Mouse (Mus musculus): ENCODE results near the gene Klk10.

Gene Klk10

DNA sequence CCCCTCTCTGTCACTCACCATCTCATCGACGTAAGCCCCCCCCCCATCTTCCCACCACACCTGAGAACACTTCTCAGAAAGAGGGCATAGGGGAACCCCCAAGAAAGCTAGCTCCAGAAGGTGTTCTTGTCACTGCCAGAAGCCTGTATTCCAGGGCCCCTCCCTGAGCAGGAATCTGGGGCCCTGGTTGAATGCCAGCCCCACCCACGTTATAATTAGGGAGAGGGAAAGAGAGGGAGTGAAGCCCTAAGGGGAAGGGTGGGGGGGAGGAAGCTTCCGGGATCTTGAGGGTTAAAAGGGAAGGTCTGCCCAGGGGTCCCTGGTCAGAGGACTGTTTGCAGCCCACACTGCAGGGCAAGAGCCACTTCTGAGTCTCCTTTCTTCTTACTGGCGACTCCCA is at the start of gene Klk10:
Gene Klk10, plus strand, starts transcription at position 290 of the 400 bp plus-strand sequence.
- in situ Hi-C loops (cut with MseI, MboI): loop anchor here in 1 of 2 experiments (10.0 kb wide), 2 partner anchors 96 to 114 kb away; no protein-coding TSS in a partner anchor

- in situ Hi-C loops (cut with MseI, MboI): no loop called here
These were observed 33.0 kb upstream of the Klk10 start for GRCm38 (mm10) chr7:43747788-43748187.

DNA sequence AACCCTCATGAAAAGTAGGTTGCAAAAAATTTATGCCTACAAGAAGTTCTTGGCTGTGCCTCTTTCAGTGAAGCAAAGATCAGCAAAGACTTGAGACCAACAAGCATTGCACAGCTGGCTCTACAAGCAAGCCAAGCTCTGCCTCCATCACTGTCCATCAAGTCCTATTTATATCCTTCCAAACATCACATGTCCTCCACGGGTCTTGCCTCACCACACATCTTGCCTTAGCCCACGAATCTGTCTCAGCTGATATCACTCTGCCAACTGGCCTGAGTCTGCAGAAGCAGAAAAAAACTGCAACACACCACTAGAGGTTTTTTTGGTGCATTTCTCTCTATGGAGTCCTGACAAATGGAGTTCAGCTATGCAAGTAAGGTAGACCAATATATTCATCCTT is 28.0 kb upstream of the Klk10 start:
- in situ Hi-C loops (cut with MseI, MboI): no loop called here

DNA sequence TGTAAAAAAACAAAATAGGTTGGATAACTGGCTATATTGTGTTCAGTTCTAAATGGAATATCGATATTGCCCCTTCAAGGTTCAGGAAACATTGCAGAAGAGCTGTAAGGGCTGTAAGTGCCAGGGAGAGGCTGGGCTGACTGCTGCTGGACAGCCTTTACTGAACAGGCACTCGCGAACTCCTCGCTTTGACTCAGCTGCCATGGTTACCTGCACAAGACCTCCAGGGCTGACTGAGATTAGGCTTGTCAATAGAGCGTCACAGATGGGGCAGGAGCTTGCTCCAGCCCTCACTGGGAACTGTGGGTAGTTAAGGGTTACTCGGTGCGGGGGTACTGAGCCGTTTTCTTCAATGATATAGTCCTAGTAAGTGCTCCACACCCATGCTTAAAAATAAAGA is 14.4 kb upstream of the Klk10 start:
- in situ Hi-C loops (cut with MseI, MboI): no loop called here

- in situ Hi-C loops (cut with MseI, MboI): no loop called here
These were observed 12.2 kb upstream of the Klk10 start, which contains the start of gene Klk12 for GRCm38 (mm10) chr7:43768597-43768996. Klk12 (plus strand) TSS chr7:43768897.

GRCm38 (mm10) chr7:43769636-43770035 is 11.2 kb upstream of the Klk10 start:
- in situ Hi-C loops (cut with MseI, MboI): no loop called here

DNA sequence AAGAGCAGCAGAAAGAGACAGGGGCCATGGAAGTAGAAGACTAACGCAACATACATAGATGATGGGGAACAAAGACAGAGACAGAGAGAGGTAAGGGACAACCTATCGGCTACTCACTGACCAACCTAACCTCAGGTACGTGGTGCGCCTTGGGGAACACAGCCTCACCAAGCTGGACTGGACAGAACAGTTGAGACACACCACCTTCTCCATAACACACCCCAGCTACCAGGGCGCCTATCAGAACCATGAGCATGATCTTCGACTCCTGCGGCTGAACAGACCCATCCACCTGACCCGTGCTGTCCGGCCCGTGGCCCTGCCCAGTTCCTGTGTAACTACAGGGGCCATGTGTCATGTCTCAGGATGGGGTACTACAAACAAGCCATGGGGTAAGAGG is 10.1 kb upstream of the Klk10 start:
- in situ Hi-C loops (cut with MseI, MboI): no loop called here

DNA sequence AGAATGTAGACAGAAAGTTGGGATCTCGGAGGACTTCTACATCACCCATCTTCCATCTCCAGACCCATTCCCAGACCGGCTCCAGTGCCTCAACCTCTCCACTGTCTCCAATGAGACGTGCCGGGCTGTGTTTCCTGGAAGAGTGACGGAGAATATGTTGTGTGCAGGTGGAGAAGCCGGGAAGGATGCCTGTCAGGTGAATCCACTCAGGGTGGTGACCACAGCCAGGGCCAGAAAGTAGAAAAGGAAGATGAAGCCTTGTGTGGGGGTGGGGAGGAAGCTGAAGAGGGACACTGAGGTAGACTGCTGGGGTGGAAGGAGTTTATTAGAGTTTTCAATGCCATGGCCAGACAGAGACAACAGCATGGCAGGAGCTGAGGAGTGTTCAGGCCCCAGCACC is 8.9 kb upstream of the Klk10 start:
- in situ Hi-C loops (cut with MseI, MboI): no loop called here

DNA sequence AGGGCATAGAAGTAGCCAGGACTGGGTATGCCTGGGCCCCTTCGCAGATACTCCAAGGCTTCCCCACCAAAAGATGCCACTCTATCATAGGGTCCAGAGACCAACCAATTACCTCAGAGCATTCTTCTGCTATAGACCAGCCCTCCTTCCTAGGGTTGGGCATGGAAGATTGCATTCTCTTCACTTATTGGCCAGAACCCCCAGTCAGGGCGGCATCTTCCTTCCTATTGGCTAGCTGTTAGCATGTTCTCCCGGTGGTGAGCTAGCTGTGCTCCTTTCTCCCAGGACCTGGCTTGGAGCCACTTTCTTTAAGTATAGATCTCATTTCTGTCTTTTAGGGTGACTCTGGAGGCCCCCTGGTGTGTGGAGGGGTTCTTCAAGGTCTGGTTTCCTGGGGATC is 7.9 kb upstream of the Klk10 start:
- in situ Hi-C loops (cut with MseI, MboI): no loop called here

DNA sequence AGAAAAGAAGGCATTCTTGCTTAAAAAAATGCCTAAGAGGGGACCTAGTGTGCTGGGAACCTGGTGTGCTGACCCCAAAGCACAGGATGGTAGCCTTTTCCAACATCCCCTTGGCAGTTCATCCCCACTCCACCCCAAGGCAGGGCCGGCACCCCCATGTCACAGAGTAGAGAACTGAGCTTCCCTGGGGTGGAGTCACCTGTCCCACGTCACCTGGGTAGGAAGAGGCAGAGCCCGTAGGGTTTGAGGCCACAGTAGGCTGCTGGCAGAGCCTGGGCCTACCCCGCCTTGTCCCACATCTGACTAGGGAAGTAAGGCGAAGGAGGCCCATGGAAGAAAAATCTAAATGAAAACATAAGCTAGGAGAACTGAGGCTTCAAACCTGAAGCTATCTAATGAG is 6.5 kb upstream of the Klk10 start, which contains the start of gene Klk11:
Gene Klk11, plus strand, starts transcription at position 241 of the 400 bp plus-strand sequence.
- in situ Hi-C loops (cut with MseI, MboI): no loop called here

- in situ Hi-C loops (cut with MseI, MboI): no loop called here
These were observed 6.0 kb upstream of the Klk10 start for GRCm38 (mm10) chr7:43774802-43775201.

GRCm38 (mm10) chr7:43775311-43776057 is 5.4 kb upstream of the Klk10 start:
- in situ Hi-C loops (cut with MseI, MboI): no loop called here

DNA sequence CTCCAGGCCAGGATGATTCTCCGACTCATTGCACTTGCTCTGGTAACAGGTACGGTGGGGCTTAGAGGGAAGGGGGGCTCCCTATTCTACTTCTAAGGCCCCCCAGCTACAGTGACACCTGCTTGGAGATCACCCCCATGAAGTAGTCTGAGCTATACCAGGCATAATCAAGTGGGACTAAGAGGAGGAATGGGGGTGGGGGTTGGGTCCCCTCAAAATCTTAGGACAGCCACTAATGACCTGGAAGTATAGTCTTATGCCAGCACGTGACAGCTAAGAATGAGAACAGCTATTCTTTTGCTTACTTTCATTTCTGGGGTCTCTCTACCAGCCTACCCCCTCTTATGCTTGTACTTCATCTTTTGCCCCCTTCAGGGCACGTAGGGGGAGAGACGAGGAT is 4.3 kb upstream of the Klk10 start:
- in situ Hi-C loops (cut with MseI, MboI): no loop called here

DNA sequence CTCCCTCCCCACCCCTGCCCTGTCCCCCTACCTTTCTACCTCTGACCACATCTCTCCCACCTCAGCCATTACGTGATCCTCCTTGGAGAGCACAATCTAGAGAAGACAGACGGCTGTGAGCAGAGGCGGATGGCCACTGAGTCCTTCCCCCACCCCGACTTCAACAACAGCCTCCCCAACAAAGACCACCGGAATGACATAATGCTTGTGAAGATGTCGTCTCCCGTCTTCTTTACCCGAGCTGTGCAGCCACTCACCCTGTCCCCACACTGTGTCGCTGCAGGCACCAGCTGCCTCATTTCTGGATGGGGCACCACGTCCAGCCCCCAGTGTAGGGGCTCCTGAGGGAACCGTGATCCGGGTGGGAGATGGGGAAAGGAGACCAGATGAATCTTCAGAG is 3.4 kb upstream of the Klk10 start:
- in situ Hi-C loops (cut with MseI, MboI): no loop called here

DNA sequence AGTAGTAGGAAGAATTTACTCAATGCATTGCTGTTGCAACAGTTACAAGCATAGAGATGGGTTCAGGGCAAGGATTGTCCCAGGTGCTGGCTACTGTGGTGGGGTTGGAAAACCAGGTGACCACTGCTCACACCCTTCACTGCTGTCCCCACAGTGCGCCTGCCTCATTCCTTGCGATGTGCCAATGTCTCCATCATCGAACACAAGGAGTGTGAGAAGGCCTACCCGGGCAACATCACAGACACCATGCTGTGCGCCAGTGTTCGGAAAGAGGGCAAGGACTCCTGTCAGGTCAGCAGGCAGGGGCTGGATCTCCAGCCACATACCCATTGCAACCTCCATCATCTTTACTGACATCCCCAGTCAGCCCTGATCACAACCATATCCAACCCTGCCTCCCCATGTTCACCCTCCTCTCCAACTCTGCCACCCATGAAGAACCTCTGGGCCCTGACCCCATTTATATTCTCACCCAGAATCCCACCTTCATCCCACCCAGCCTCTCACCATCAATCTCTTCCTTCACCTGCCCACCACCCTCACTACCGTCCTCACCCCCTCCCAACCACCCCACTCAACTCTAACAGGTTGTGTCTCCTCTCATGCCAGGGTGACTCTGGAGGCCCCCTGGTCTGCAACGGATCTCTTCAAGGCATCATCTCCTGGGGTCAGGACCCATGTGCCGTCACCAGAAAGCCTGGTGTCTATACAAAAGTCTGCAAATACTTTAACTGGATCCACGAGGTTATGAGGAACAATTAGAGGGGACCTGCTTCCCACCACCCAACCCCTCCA is 2.5 kb upstream of the Klk10 start:
- in situ Hi-C loops (cut with MseI, MboI): no loop called here

DNA sequence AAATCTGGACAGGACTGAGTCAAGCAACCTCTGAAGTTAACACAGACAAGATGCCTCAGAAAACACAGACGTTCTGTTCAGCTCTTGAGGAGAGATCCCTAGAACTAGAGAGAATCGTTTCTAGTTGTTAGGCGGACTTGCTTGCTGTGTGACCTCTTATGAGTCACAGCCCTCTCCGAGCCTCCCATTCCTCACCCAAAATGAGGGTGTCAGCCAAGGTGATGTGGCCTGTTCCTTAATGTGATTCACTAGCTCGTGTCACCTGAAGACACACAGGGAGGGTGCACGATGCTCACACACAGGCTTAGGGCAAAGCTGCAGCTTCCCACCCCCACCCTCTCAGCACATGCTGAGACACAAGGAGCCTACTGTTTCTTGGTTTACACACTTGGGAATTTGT is 594 bp upstream of the Klk10 start:
- in situ Hi-C loops (cut with MseI, MboI): loop anchor here in 1 of 2 experiments (10.0 kb wide), 2 partner anchors 95 to 115 kb away; no protein-coding TSS in a partner anchor

DNA sequence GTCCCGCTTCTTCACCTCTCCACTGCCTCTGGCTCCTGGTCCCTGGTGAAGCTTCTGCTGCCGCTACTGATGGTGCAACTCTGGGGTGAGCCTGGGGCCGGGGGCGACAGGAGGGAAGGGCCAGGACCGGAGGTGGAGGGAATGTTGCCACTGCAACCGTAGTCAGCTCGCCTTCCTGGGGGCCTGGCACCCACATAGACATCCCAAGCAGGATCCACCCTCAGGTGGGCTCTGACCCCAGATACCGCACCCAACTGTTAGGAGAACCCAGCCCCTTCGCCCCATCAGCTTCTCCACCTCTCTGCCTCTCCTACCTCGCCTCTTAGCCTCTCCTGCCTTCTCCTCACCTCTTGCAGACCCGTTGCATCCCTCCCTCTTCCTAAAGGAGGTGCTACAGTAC is 706 bp downstream of the Klk10 start:
- in situ Hi-C loops (cut with MseI, MboI): loop anchor here in 1 of 2 experiments (10.0 kb wide), 2 partner anchors 97 to 113 kb away; no protein-coding TSS in a partner anchor

- in situ Hi-C loops (cut with MseI, MboI): loop anchor here in 1 of 2 experiments (10.0 kb wide), 2 partner anchors 98 to 112 kb away; no protein-coding TSS in a partner anchor
These were observed 1.7 kb downstream of the Klk10 start for GRCm38 (mm10) chr7:43782275-43783265.

- in situ Hi-C loops (cut with MseI, MboI): loop anchor here in 1 of 2 experiments (10.0 kb wide), 2 partner anchors 100 to 110 kb away; no protein-coding TSS in a partner anchor
These were observed 4.5 kb downstream of the Klk10 start for GRCm38 (mm10) chr7:43785286-43785685.

- in situ Hi-C loops (cut with MseI, MboI): loop anchor here in 1 of 2 experiments (10.0 kb wide), 2 partner anchors 103 to 107 kb away; no protein-coding TSS in a partner anchor
These were observed 7.3 kb downstream of the Klk10 start for GRCm38 (mm10) chr7:43788096-43788495.

DNA sequence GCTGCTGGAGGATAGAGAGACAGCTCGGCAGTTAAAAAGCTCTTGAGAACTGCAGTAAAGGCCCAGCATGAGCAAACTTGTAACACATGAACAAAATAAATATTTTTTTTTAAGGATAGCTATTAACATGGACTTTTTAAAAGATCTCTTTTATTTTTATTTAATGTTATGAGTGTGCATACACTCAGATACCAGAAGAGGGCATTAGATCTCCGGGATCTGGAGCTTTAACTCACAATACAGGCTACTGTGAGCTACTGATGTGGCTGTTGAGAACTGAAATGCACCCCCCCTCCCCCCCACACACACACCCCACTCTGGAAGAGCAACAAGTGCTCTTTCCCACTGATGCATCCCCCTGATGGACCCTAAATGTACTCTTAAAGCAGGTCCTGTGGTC is 8.5 kb downstream of the Klk10 start:
- in situ Hi-C loops (cut with MseI, MboI): loop anchor here in 1 of 2 experiments (10.0 kb wide), 2 partner anchors 104 to 106 kb away; no protein-coding TSS in a partner anchor

Data from mouse trophoblast stem cell (cell line).